Mouse (Mus musculus): ENCODE measurements around the gene Large1.

- TF ChIP-seq CTCF (IDR thresholded peaks at IDR 0.05; ENCODE audit: borderline replicate concordance, insufficient read depth, low read length) (no peak), POLR2A (IDR thresholded peaks at IDR 0.05; ENCODE audit: low read depth, low read length) (no peak)
These were observed 586.6 kb downstream of the Large1 start for GRCm38 (mm10) chr8:72766777-72767176.
